Mouse (Mus musculus) liver, embryonic 13.5 days (tissue): Measurements from ENCODE around the gene Cfap99. TPM values are rescaled to one million over a fixed set of nuclear protein-coding genes. Genes with fewer than 3 reads are reported as not detected.

Experiments
- ATAC-seq: fragments of 200-750 bp; cut with Nextera tagmentation; 2 replicates; pipeline ENCODE4 v1.8.0; 2017; ENCODE audit warnings: low read depth, mild to moderate bottlenecking, moderate number of reproducible peaks, moderate library complexity
- DNase-seq: peaks from one replicate; pipeline ENCODE4 v3.0.0; 2022
- H3K27ac ChIP-seq: fragments of 300-500 bp; sonication (generic); 2 replicates; pipeline ENCODE4 v1.5.1; 2015; ENCODE audit warnings: moderate library complexity, mild to moderate bottlenecking, inconsistent platforms
- H3K27me3 ChIP-seq: fragments of 300-500 bp; sonication (generic); 2 replicates; pipeline ENCODE4 v1.6.1; 2015; ENCODE audit warnings: mild to moderate bottlenecking, inconsistent platforms
- H3K36me3 ChIP-seq: fragments of 300-500 bp; sonication (generic); 2 replicates; pipeline ENCODE4 v1.6.1; 2015; ENCODE audit warnings: mild to moderate bottlenecking, inconsistent platforms
- H3K4me1 ChIP-seq: fragments of 300-500 bp; sonication (generic); replicated peaks from 2 replicates; pipeline ENCODE4 v1.6.1; 2015; ENCODE audit warnings: inconsistent platforms
- H3K4me2 ChIP-seq: fragments of 300-500 bp; sonication (generic); 2 replicates; pipeline ENCODE4 v1.6.1; 2015; ENCODE audit warnings: inconsistent platforms, mild to moderate bottlenecking, moderate library complexity
- H3K4me3 ChIP-seq: fragments of 300-500 bp; sonication (generic); replicated peaks from 2 replicates; pipeline ENCODE4 v1.5.1; 2015; ENCODE audit warnings: mild to moderate bottlenecking, inconsistent platforms
- H3K9ac ChIP-seq: fragments of 300-500 bp; sonication (generic); 2 replicates; pipeline ENCODE4 v1.6.1; 2015; ENCODE audit warnings: mild to moderate bottlenecking, inconsistent platforms
- H3K9me3 ChIP-seq: fragments of 300-500 bp; sonication (generic); replicated peaks from 2 replicates; pipeline ENCODE4 v1.6.1; 2016; ENCODE audit warnings: inconsistent platforms
- WGBS: fragments of 180-500 bp; shearing (Covaris S2); methylation state at CpG from one replicate; pipeline ENCODE4 v1.1.7; 2015; ENCODE audit not compliant: insufficient replicate concordance; 5-methylcytosine and 5-hydroxymethylcytosine counted together
- polyA plus RNA-seq: library from polyadenylated mRNA; unstranded; fragments of >200 nt; fragmentation: Nextera tagmentation; extraction: Ambion mirVana; gene quantifications from 2 replicates; pipeline ENCODE4 v1.2.1, GENCODE M21; 2015

The Cfap99 gene
- not detected in 2 replicates for polyA plus RNA-seq

DNA sequence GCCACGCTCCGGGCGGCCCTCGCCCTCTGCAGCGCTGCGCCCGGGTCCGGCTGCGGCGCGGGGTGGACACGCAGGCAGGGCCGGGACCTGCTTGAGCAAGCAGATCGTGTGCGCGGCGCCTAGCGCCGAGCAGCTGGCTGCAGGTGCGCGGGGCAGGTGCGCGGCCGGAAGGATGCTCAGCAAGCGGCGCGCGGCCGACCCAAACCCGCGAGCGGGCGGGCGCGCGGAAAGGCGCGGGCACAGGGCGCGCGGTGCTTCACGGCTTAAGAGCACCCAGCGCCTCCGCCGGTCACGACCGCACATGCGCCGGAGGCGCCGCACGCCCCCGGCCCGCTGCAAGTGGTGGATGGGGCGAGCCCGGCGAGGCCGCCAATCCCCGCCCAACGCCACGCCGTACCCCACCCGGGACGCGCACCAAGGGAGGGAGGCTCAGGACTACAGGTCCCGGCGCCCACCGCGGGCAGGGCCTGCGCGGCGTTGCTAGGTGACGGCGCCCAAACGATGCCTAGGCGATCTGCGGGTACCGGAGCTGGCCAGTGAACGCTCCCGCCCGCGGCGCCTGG is at the start of gene Cfap99, which contains the start of gene Zfyve28:
Gene Cfap99 (plus strand): TSS at position 447 of the 563 bp plus-strand sequence.
Gene Zfyve28 (minus strand): TSS at position 296 of the 563 bp plus-strand sequence.
- ATAC-seq = 0 out of 2 replicates have a peak, but pooled peaks have one; percentile 18
- peaks cover 83% of the 10 kb centered on the region for H3K27me3 ChIP-seq
- H3K4me3 ChIP-seq = peak within 1 kb of the TSS; percentile 55
- under 1% methylated on average over 70 of the region's 83 CpGs for WGBS
- no peak for DNase-seq
- no peaks in the 10 kb centered on the region for H3K9me3 ChIP-seq
- H3K36me3 ChIP-seq = no peaks in the 10 kb centered on the region
- peak within 1 kb of the TSS; percentile 70 for H3K4me2 ChIP-seq
- no peak within 1 kb of the TSS for H3K9ac ChIP-seq
- H3K4me1 ChIP-seq = peaks cover 24% of the 10 kb centered on the region
- H3K27ac ChIP-seq = no peak within 1 kb of the TSS

DNA sequence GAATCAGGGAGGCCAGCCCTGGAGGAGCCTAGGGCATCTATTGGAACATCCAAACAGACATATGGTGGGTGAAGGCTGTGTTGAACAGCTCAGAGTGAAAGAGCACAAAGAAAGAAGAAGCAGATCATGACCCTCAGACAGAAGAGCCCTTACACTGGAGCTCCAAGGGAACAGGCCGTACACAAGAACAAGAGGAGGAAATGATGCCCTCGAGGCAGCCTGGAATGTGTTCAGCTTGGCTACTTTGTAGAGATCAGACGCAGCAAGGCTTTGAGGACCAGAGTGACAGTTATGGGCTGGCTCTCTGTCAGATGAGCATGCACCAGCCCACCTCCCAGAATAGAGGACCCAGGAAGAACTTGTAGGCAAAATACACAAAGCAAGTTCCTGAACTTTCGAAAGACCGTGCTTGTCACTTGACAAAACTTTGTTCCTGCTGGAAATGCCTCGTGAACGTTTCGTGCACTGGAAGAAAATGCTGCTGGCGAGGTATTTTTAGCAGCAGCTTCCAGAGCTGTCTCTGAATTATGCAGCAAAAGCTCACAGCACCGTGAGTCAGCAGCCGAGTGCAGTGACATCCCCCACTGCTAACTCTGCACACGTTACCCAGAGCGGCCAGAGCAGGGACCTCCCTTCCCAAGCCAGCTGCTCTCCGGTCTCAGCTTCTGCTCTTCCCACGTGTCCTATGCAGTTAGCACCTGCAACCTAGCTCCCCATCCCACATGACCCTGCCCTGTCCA is 46.0 kb upstream of the Cfap99 start:
- Histone ChIP-seq H3K4me1 (peaks cover 13% of the 10 kb centered on the region), H3K27me3 (no peaks in the 10 kb centered on the region), H3K9me3 (no peaks in the 10 kb centered on the region), H3K27ac (no peak overlapping the region), H3K4me2 (peak overlapping the region; percentile 8), H3K9ac (peak overlapping the region; percentile 5; the same call in 1 of the 2 replicates), H3K36me3 (no peaks in the 10 kb centered on the region), H3K4me3 (no peak overlapping the region)
- ATAC-seq (peak; percentile 50), DNase-seq (peak; percentile 10)
- WGBS = 8% methylated on average over 15 of the region's 15 CpGs

DNA sequence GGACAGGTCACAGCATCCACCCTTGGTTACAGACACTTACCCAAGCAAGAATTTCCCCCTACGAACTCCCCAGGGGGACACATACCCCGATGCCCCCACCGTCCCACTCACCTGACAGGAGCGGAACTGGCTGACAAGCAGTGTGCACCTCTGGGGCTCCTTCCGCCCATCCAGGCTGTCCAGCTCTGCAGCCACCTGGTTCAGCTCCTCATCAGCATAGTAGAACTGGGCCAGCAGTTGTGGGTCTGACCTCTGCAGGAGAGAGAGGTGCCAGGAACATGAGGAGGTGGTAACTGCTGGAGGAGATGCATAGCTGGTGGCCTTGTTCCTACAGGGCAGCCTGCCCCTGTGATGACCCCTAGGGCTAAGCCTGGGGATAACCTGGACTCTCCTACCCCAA is 45.3 kb upstream of the Cfap99 start:
- no peak overlapping the region; the same call in 1 of the 2 replicates for H3K9ac ChIP-seq
- H3K36me3 ChIP-seq = no peaks in the 10 kb centered on the region
- H3K9me3 ChIP-seq = no peaks in the 10 kb centered on the region
- H3K27ac ChIP-seq = no peak overlapping the region
- 0 out of 2 replicates have a peak, but pooled peaks have one; percentile 15 for ATAC-seq
- H3K4me1 ChIP-seq = peaks cover 13% of the 10 kb centered on the region
- 65% methylated on average over 5 of the region's 5 CpGs for WGBS
- H3K4me2 ChIP-seq = 0 out of 2 replicates have a peak overlapping the region, but pooled peaks have one; percentile 8
- DNase-seq = no peak
- no peak overlapping the region for H3K4me3 ChIP-seq
- no peaks in the 10 kb centered on the region for H3K27me3 ChIP-seq

DNA sequence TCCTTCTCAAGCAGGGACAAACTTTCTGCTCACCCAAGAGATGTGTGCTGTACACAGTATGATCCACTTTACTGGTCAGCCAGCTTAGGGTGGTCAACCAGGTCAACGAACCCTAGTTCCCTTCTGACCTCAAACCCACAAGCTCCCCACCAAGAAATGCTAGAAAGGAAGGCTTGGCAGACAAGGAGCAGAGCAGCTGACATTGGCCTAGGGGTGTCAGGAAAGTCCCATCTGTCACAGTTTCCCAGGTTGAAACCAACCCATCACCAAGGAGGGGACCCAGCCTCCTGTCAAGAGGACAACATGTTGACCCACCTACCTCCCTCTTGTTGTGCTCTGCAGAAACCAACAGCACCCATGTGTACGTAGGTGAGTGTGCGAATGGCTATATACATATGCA is 42.0 kb upstream of the Cfap99 start:
- H3K9ac ChIP-seq = no peak overlapping the region
- no peaks in the 10 kb centered on the region for H3K36me3 ChIP-seq
- WGBS = 83% methylated on average over 3 of the region's 3 CpGs
- ATAC-seq (no peak), DNase-seq (no peak)
- H3K4me3 ChIP-seq = no peak overlapping the region
- no peaks in the 10 kb centered on the region for H3K27me3 ChIP-seq
- no peak overlapping the region for H3K27ac ChIP-seq
- no peaks in the 10 kb centered on the region for H3K9me3 ChIP-seq
- H3K4me2 ChIP-seq = no peak overlapping the region
- H3K4me1 ChIP-seq = peaks cover 13% of the 10 kb centered on the region

DNA sequence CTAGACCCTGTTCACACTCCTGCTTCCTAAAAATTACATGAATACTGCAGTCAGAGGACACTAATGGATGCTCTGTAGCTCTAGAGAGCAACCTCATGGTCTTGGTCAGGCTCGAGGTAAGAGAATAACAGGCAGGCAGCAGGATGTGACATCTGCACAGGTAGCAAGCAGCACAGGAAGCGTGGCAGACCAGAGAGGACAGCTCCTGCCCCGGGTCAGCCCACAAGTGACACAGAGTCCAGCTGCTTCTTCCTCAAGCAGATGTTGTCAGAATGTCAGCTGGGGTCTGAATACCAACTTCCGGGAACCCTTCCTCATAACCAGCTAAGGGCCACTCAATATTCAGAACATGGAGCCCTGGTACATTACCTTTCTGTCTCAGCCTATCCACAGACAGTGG is 39.3 kb upstream of the Cfap99 start:
- H3K9me3 ChIP-seq = no peaks in the 10 kb centered on the region
- H3K4me2 ChIP-seq = no peak overlapping the region
- H3K9ac ChIP-seq = no peak overlapping the region
- whole genome bisulfite sequencing = 34% methylated on average over 4 of the region's 4 CpGs
- no peaks in the 10 kb centered on the region for H3K36me3 ChIP-seq
- no peak overlapping the region for H3K27ac ChIP-seq
- no peaks in the 10 kb centered on the region for H3K27me3 ChIP-seq
- H3K4me3 ChIP-seq = no peak overlapping the region
- DNase-seq (no peak), ATAC-seq (no peak)
- no peaks in the 10 kb centered on the region for H3K4me1 ChIP-seq

DNA sequence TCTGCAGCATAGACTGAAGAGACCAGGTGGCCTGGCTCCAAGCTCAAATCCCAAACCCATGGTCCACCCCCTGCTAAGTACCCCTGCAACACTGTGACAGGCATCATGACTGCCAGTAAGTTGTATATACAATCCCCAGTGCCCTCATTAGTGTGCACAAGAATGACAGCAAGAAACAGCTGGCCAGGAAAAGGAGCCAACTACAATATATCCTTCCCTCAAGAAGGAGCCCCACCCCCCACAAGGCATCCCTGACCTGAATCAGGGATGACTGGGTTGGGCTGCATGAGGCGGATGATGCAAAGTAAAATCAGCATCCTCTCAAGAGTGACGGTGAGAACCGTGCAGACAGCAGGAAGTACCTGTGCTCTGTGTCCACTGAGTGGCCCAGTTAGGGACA is 38.3 kb upstream of the Cfap99 start:
- DNase-seq (no peak), ATAC-seq (no peak)
- no peaks in the 10 kb centered on the region for H3K9me3 ChIP-seq
- H3K27ac ChIP-seq = no peak overlapping the region
- H3K4me2 ChIP-seq = no peak overlapping the region
- WGBS = 62% methylated on average over 3 of the region's 3 CpGs
- H3K4me3 ChIP-seq = no peak overlapping the region
- no peak overlapping the region for H3K9ac ChIP-seq
- H3K36me3 ChIP-seq = no peaks in the 10 kb centered on the region
- no peaks in the 10 kb centered on the region for H3K27me3 ChIP-seq
- H3K4me1 ChIP-seq = no peaks in the 10 kb centered on the region

DNA sequence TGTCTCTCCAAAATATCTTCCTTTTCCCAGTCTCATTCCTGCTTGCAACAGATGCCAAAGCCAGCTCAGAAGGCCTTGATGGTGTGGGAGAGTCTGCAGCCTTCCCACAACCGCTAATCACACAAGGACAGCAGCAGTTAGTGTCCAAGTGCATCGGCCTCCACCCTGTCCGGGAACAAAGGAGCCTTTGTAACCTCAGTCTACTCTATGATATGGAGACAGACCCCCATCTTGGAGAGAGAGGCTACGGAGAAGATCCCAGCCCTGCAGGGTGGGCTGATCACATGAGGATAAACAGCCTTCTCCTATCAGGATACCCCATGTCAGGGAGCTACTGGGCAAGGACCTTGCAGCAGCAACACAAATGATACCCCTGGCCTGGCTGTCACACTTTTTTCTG is 36.6 kb upstream of the Cfap99 start:
- H3K9me3 ChIP-seq = no peaks in the 10 kb centered on the region
- H3K4me1 ChIP-seq = no peaks in the 10 kb centered on the region
- H3K27ac ChIP-seq = no peak overlapping the region
- DNase-seq (no peak), ATAC-seq (no peak)
- H3K4me2 ChIP-seq = no peak overlapping the region
- H3K4me3 ChIP-seq = no peak overlapping the region
- H3K9ac ChIP-seq = no peak overlapping the region
- WGBS = 56% methylated on average over 4 of the region's 4 CpGs
- no peaks in the 10 kb centered on the region for H3K36me3 ChIP-seq
- no peaks in the 10 kb centered on the region for H3K27me3 ChIP-seq

DNA sequence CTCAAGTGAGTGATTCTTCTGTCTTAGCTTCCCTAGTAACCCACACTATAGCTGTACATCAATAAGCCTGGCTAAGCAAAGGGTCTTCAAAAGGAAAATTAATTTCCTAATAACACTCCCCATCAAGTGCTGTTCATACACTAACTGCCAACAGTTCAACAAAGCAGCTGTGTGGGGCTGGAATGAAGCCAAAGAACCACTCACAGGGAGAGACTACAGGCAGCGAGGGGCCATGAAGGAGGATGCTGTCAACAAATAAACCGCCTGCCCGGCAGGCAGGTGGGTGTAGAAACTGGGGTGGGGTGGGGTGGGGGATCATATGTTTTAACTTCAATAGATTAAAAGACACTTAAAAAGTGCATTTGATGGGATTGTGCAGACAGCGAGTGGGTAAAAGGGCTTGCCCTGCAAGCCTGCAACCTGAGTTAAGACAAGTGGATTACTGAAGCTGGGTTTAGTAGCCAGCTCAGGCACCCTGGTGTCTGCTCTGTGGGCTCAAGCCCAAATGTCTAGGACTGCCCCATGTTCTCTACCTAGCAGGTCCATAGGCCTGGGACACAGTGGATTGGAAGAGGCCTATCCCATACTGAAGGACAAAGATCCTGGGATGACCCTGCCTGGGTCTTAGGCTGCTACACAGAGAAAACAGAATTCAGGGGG is 36.0 kb upstream of the Cfap99 start:
- 69% methylated on average over 4 of the region's 4 CpGs for WGBS
- no peaks in the 10 kb centered on the region for H3K9me3 ChIP-seq
- no peaks in the 10 kb centered on the region for H3K36me3 ChIP-seq
- DNase-seq (no peak), ATAC-seq (no peak)
- H3K4me3 ChIP-seq = no peak overlapping the region
- no peaks in the 10 kb centered on the region for H3K27me3 ChIP-seq
- H3K27ac ChIP-seq = no peak overlapping the region
- no peak overlapping the region for H3K4me2 ChIP-seq
- H3K4me1 ChIP-seq = no peaks in the 10 kb centered on the region
- H3K9ac ChIP-seq = no peak overlapping the region

DNA sequence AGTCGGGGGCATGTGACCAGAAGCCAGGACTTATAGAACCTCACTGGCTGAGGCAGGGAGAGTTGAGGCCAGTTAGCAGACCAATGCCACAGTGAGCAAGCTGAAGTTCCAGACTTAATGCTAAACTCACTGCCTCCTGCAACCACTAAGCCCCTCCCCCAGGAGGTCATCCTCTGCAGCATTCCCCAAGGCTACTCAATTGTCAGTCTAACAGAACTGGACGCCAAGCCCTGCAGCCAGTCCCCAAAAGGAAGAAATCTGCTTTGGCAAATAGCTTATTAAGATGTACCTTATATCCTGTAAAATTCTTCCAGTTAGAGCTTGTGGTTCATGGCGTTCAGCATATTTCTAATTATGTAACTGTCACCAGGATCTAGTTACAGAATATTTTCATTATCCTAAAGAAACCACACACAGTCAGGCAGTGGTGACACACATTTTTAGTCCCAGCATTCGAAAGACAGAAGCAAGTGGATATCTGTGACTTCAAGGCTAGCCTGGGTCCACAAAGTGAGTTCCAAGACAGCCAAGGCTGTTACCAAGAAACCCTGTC is 35.4 kb upstream of the Cfap99 start:
- Histone ChIP-seq H3K27ac (no peak overlapping the region), H3K4me3 (no peak overlapping the region), H3K9me3 (no peaks in the 10 kb centered on the region), H3K4me2 (no peak overlapping the region), H3K4me1 (no peaks in the 10 kb centered on the region), H3K36me3 (no peaks in the 10 kb centered on the region), H3K27me3 (no peaks in the 10 kb centered on the region), H3K9ac (no peak overlapping the region)
- ATAC-seq (no peak), DNase-seq (no peak)
- 50% methylated on average over 4 of the region's 4 CpGs for WGBS

DNA sequence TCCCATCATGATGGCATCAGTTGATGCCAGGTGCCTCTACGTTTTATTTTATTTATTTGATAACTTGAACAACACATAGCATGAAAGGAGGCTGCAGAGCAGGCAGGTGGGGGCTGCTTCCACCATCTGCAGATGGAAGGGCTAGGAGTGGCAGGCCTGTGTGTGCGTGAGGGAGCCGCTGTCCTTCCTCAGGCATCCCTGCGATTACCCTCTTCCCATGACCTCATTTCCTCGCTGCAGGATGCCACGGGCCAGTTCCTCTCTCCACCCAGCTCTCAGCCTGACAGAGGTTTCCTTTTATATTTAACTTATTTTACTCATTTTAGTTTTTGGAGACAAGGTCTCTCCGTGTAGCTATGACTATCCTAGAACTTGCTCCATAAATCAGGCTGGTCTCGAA is 34.1 kb upstream of the Cfap99 start:
- H3K9me3 ChIP-seq = no peaks in the 10 kb centered on the region
- DNase-seq (no peak), ATAC-seq (no peak)
- no peaks in the 10 kb centered on the region for H3K36me3 ChIP-seq
- no peaks in the 10 kb centered on the region for H3K4me1 ChIP-seq
- no peak overlapping the region for H3K4me3 ChIP-seq
- H3K27me3 ChIP-seq = no peaks in the 10 kb centered on the region
- H3K27ac ChIP-seq = no peak overlapping the region
- no peak overlapping the region for H3K9ac ChIP-seq
- WGBS = 40% methylated on average over 8 of the region's 8 CpGs
- no peak overlapping the region for H3K4me2 ChIP-seq

DNA sequence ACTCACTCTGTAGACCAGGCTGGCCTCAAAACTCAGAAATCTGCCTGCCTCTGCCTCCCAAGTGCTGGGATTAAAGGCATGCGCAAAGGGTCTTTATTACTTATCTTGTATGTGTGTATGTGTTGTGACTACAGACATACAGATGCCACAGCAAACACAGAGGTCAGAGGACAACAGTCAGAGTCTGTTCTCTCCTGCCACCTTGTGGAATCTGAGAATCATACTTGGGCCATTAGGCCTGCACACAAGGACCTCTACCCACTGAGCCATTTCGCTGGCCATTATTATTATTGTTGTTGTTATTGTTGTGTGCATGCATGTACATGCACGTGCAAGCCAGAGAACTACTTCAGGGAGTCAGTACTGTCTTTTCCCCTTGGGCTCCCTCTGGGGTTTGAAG is 33.2 kb upstream of the Cfap99 start:
- ATAC-seq = no peak
- no peaks in the 10 kb centered on the region for H3K27me3 ChIP-seq
- H3K4me1 ChIP-seq = no peaks in the 10 kb centered on the region
- WGBS = 72% methylated on average over 3 of the region's 3 CpGs
- no peak for DNase-seq
- no peaks in the 10 kb centered on the region for H3K36me3 ChIP-seq
- H3K4me2 ChIP-seq = no peak overlapping the region
- H3K9ac ChIP-seq = no peak overlapping the region
- no peaks in the 10 kb centered on the region for H3K9me3 ChIP-seq
- H3K27ac ChIP-seq = no peak overlapping the region
- no peak overlapping the region for H3K4me3 ChIP-seq
